Mouse (Mus musculus) adrenal gland, postnatal 4 days (tissue): ENCODE measurements around the gene Lrrc26. TPM values are rescaled to one million over a fixed set of nuclear protein-coding genes. Genes with fewer than 3 reads are reported as not detected.

Experiments used
- DNase-seq, 2 experiments: peaks; one replicate each; pipeline ENCODE4 v3.0.0; 2021 to 2022; ENCODE audit warnings: low spot score in 2 of 2, mixed read lengths in 2 of 2
- total RNA-seq, 2 experiments: library from RNA; stranded (reverse); gene quantifications; 2 replicates each; pipeline ENCODE4 v1.2.3; 2021

The Lrrc26 gene
- total RNA-seq, 2 experiments from 2014 or later, result not detected

DNA sequence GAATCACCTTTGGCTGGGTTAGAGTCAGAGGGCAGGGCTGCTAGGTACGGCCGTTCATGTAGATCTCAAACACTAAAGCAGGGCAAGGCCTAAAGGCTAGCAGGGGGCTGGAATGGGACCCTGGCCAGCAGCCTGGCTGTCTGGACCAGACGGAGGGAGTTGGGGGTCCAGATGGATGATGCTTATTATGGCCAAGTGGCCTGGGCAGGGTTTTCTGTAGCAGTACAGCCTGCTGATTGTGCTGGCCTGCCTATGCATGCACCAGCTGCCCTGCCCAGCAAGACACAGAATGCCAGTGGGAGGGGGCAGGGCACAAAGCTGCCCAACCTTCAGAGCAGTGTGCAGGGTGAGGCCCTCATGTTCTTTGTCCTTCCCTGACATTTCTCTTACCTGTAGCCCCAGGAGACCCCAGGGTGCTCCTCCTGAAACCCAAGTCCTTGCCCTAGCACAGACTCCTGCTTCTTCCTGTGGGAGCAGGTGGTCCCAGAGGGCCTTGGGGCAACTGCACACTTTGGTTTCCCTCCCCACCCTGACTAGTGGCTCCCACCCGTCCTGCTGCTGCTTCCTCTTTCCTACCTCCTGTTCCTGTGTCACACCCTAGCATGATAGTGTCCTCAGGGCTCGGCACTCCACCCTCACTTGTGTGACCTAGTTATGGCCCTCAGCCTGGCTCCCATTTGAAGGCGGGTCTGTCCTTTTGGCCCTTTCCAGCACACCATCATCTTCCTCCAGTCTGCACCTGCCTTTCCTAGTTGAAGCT, 23.6 kb upstream of the Lrrc26 start:
- no peak for DNase-seq

GRCm38 (mm10) chr2:25266720-25267119, 23.0 kb upstream of the Lrrc26 start:
- DNase-seq, result no peak

GRCm38 (mm10) chr2:25267241-25267640, 22.5 kb upstream of the Lrrc26 start:
- DNase-seq, result no peak

- DNase-seq, result no peak
These were observed 21.9 kb upstream of the Lrrc26 start for GRCm38 (mm10) chr2:25267746-25268309.

DNA sequence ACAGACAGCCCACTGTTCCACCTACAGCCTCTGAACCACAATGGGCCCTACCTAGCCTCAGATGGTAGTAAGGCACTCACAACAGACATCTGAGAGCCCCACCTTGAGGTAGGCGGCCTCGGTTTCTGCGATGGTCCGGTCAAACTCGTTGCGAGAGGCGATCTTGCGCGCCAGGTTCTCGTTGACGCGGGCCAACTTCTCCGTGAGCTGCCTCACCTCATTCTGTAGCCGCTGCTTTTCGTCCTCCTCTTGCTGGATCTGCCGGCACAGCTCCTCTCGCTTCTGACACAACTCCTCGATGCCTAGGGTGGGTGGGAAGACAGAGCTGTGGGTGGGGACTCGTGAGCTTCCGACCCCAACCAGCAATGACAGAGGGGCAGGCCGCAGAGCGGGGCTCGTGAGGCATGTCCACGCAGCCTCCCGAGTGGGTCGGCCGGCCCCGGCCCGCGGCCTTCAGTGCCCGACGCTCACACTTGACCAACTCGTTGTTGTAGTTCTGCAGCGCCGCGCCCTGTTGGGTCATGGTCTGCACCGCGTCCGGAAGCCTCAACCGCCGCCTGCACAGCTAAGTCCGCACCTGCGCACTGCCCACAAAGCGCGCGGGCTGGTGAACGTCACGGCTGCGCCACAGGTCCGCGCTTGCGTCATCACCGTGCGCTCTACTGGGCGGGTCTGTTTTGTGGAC, 17.7 kb upstream of the Lrrc26 start, which contains the start of the genes Ssna1 and Anapc2:
Gene Ssna1 (minus strand): TSS at position 612 of the 685 bp plus-strand sequence.
Gene Anapc2 (plus strand): TSS at position 652 of the 685 bp plus-strand sequence.
- DNase-seq, result peak; percentile 96 to 98

DNA sequence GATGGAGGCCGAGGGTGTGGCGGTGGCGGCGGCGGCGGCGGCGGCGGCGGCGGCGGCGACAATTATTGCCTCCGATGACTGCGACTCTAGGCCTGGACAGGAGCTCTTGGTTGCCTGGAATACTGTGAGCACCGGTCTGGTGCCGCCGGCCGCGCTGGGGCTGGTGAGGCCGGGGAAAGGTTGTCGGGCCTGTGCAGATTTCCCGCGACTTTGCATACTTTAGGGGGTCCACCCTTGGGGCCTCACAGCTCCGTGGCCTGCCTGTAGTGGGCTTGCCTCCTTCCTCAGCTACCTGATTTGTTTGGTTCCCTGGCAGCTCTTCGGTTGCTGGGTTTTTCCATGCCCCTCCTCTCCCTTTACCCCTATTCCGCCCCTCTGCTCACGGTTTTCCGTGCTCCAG, 17.2 kb upstream of the Lrrc26 start:
- DNase-seq, result no peak

DNA sequence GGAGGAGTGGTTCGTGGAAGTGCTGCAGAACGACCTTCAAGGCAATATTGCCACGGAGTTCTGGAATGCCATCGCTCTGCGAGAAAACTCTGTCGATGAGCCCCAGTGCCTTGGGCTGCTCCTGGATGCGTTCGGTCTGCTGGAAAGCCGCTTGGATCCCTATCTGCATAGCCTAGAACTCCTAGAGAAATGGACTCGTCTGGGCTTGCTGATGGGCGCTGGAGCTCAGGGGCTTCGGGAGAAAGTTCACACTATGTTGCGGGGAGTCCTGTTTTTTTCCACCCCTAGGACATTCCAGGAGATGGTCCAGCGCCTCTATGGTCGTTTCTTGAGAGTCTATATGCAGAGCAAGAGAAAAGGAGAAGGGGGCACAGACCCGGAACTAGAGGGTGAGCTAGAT, 16.7 kb upstream of the Lrrc26 start:
- no peak for DNase-seq

- peak in 1 of 2 experiments; percentile 74 for DNase-seq
These were observed 10.5 kb upstream of the Lrrc26 start for GRCm38 (mm10) chr2:25278928-25279882.

DNA sequence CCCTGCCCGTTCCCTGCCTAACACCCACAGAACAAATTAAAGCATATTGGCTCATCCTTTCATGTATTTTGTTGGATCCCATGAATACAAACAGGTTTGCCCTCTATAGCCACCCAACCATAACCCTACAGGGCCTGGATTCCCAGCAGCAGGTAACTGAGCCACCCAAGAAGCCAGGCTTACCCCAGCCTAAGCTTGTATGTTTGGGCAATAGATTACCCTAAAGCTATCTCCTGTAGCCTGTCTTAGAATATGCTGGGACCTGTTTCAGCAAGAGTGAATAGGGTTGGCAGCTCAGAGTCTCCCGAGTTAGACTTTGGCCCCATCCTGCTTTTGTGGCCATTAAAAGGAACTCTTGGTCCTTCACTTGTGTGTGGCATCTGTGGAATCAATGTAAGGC, 4.2 kb upstream of the Lrrc26 start:
- DNase-seq, result no peak

GRCm38 (mm10) chr2:25286314-25286713, 3.4 kb upstream of the Lrrc26 start:
- no peak for DNase-seq

- DNase-seq, result no peak
These were observed 2.7 kb upstream of the Lrrc26 start for GRCm38 (mm10) chr2:25286837-25287636.

- DNase-seq, result no peak
These were observed 1.6 kb upstream of the Lrrc26 start, which contains the start of gene Tmem210 for GRCm38 (mm10) chr2:25287927-25288649. Gene Tmem210, plus strand, starts transcription at chr2:25288145.

DNA sequence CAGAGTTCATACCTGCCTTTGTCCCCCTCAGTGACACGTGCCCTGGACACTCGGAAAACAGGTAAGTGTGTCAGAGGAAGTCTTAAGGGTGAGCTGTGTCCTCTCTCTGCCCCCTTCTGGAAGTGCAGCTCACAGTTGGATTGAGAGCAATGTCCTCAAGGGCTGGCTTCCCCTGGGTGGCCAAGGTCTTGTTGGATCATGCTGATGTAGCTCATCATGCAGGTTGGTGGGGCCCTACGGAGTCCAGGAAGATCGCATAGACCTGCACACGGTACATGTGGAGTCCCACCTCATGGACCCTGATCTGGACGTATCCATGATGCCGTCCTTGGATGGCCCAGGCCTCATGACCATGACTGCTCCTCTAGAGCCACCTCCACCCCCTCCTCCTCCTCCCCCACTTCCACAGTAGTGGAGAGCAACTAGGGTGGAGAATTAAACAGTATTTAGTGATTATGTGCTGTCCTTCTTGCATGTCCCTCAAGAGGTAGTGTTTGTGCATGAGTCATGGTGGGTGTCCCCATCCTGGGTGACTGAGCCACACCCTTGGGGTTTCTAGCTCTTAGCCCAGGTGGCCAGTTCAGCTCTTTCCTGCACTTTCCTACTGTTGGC, 875 bp upstream of the Lrrc26 start:
- no peak for DNase-seq

- DNase-seq, result no peak
These were observed 543 bp downstream of the Lrrc26 start for GRCm38 (mm10) chr2:25290101-25290815.

DNA sequence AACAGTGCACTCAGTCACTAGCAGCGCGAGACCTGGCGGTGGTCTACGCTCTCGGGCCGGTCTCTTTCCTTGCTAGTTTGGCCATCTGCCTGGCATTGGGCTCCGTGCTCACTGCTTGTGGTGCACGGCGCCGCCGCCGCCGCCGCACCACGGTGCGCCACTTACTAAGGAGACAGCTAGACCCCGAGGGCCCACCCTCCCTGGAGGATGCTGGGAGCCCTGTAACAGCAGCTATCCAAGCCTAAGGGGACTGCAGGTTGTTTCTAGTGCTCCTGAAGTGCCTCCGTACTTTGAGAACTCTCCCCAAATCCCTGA, 1.1 kb downstream of the Lrrc26 start:
- no peak for DNase-seq

DNA sequence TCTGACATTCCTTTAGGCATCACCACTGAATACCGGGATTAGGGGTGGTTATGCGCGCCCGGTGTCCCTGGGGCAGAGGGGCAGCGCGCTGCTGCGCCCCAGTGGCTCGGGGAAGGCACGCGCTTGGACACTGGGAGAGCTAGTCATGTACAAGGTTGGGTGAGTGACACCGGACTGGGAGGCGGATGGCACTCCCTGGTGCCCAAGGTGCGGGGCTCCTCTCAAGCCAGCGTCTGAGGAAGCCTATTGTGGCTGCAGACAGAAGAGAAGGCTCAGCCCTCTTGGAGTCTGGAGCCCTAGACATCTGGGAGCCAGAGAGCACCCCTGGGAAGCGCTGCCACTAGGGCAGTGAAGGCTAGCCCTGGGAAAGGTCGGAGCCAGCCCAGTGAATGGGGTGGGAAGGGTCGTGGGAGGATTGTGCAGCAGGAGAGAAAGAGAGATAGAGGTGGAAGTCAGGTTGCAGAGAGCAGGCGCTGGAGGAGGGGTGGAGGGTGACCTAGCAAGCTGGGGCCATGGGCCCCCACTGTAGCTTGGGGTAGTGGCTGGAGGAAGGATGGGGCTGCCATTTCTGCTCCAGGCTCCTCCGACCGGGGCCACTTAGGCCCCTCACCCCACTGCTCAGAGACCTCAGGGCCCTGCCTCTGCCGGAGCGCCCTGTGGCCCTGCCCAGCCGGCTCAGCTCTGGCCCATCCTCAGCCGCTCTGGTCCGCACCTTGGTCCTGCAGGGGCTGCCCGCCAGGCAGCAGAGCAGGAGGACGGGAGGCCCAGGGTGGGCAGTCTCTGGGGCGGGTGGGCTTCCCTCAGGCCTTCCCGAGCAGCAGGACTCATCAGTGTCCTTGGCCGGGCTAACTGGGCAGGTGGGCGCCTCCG, 1.7 kb downstream of the Lrrc26 start:
- DNase-seq, result no peak

GRCm38 (mm10) chr2:25292054-25292544, 2.4 kb downstream of the Lrrc26 start:
- DNase-seq, result no peak
